Mouse (Mus musculus) kidney, postnatal 36 days (tissue): ENCODE results near the gene Hdgfl1.

Experiments used
- DNase-seq, 2 experiments: peaks; one replicate each; pipeline ENCODE4 v3.0.0; 2021 to 2022; ENCODE audit warnings: mixed read lengths in 2 of 2

Hdgfl1 gene

DNA sequence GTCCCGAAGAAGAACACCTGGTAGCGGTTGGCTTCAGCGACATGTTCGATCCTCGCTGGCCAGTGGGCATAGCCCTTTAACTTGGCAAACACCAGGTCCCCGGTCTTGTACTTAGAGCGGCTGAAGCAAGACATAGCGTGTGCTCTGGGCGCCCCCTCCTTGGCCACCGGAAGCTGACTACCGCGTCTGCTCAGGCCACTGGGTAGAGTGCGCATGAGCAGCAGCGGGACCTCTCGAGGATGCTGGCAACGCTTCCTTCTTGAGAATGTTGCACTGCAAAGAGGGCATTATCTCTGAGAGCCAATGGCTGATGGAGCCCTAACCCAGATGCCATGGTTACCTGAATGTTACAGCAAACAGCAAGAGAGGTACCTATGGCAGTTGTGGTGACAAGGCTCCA, at the start of gene Hdgfl1:
Gene Hdgfl1, minus strand, starts transcription at position 211 of the 400 bp plus-strand sequence.
- no peak for DNase-seq

DNA sequence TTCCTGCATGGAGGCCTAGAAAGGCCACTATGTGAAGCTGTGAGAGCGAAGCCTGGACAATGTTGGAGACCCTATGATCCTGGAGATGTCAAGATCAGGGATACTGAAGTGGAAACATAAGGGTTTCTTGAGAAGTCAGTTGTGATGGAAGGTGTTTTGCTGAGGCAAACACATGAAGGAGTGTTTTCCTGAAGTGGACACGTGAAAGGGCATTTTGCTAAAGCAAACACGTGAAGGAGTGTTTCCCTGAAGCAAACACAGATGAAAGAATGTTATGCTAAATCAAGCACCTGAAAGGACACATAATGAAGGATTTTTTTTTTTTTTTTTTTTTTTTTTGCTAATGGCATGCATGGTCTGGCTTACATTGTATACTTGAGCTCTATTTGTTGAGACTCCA, 25.5 kb upstream of the Hdgfl1 start:
- DNase-seq, result no peak

- no peak for DNase-seq
Observed at GRCm38 (mm10) chr13:26769424-26769823, 541 bp downstream of the Hdgfl1 start.

DNA sequence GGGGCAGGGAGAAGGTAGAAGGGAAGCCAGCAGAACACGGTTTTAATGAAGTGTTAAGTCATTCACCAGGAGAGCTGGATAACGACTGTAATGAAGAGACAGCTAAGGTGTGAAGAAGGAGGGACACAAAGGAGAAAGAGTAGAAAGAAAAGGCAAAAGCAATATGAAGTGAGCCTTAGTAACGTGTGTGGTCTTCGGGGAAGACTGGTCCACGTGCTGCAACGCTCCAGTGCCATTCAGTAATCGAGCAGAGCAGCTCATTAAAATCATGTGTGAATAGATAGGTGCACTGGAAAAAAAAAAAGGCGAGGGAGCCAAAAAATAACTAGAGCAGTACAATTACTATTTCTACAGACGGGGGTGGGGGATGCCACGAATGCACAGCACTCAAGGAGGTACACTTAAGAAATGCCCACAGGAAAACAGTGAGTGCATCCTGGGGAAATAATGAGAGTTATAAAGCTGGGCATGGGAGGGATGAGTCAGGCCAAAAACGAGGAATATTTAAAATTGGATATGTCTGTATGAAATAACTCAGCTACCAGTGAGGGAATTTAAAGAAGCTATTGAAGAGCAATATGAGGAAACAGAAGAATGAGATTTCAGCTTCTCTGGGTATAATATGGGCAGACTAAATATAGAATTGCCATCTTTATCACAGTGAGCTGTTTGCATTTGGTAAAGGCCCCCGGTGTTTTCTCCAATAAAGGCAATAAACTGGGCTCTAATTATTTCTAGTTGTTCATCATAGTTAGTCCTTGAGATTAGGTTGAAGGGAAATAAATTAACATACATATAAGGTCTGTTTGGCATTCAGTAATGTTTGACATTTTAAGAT, 7.8 kb downstream of the Hdgfl1 start:
- no peak for DNase-seq

- no peak for DNase-seq
Observed at GRCm38 (mm10) chr13:26752863-26753262, 17.1 kb downstream of the Hdgfl1 start.

- no peak for DNase-seq
Observed at GRCm38 (mm10) chr13:26752414-26752813, 17.6 kb downstream of the Hdgfl1 start.

- no peak for DNase-seq
Observed at GRCm38 (mm10) chr13:26745760-26746457, 24.1 kb downstream of the Hdgfl1 start.

DNA sequence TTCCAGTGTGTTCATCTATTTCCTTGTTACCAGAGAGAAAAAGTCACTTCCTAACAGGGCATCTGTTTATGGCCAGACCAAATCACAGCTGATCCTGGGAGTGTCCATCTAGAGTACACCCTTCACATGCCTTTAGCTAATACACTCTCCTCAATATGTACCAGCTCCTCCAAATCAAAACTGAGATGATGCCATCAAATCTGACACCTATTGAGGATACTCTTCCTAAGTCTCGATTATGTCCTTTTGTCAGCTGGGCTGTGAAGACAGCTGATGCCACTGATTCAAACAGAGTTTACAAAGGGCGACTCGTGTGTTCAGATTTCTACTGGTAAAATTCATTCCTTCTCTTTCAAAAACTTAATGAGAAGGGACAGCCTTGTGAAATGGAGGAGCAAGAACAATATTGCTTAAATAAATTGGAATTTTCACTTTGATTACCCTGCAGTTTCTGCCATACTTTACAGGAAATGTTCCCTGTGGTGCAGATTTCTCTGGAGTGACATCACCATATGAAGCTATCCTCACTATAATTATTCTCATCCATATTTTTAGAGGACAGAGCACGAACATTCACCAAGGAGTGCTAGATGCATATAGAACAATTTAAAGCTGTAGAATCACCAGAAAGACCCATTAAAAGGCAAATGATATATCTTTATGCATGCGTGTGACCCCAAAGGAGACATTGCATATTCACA, 24.8 kb downstream of the Hdgfl1 start:
- DNase-seq, result no peak

- DNase-seq, result no peak
Observed at GRCm38 (mm10) chr13:26744068-26744467, 25.9 kb downstream of the Hdgfl1 start.

DNA sequence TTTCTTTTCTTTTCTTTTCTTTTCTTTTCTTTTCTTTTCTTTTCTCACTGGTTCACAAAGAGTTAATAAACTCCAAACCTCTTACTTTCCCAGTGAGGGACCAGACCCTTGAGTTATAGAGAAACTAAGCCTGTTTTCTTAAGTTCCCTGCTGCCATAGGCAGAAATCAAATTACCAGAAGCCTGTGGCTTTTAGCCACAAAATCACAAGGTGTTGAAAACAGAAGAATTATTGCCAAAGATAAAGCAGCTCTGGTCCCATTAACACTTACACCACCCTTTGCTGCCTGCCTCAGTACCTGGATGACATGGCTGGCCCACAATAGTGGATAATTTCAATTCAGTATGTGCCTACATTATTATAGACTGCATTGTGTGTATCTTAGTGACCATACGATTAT, 35.0 kb downstream of the Hdgfl1 start:
- DNase-seq, result no peak

GRCm38 (mm10) chr13:26724250-26724649, 45.7 kb downstream of the Hdgfl1 start:
- DNase-seq, result no peak

GRCm38 (mm10) chr13:26721333-26721732, 48.6 kb downstream of the Hdgfl1 start:
- DNase-seq, result no peak

DNA sequence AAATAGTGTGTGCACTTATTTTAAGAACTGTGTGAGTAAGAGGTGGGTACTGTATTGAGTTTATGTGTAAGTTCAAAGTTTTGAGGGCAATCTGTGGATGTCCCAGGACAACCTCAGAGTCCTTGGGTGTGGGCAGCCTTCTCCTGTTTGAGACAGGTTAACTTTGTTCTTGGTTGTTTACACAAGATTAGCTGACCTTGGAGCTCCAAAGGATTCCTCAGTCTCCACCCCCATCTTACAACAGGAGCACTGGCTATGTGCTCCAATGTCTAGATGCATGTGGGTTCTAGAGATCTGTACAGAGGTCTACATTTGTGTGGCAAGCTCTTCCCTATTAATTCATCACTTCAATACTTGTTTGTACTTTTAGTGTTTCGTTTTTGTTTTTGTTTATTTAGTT, 49.0 kb downstream of the Hdgfl1 start:
- DNase-seq, result no peak

DNA sequence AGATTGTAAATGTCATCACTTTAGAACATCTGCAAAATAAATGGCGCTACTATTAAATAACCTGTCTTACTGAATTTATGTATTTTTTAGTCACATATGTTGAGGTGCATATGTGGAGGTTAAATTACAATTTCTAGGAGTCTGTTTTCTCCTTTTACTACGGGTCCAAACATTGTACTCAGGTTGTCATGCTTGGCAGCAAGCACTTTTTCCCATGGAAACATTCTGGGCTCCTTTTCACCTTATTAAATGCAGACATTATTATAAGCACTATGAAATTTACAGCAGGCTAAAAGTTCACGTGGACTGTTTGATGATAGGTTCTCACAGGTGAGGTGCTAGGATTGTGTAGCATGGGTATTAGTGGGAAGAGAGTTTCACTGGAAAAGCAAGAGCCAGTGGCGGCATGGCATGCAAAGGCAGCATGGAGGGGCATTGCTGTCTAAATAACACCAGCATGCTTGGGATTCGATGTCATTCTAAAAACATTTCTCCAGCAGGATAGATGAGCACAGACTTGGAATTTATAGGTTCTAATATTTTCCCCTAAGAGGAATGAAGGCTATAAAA, 50.7 kb downstream of the Hdgfl1 start:
- DNase-seq, result no peak
